8 mouse cellular contexts compared by ENCODE assay signal in the genomic region with DNA sequence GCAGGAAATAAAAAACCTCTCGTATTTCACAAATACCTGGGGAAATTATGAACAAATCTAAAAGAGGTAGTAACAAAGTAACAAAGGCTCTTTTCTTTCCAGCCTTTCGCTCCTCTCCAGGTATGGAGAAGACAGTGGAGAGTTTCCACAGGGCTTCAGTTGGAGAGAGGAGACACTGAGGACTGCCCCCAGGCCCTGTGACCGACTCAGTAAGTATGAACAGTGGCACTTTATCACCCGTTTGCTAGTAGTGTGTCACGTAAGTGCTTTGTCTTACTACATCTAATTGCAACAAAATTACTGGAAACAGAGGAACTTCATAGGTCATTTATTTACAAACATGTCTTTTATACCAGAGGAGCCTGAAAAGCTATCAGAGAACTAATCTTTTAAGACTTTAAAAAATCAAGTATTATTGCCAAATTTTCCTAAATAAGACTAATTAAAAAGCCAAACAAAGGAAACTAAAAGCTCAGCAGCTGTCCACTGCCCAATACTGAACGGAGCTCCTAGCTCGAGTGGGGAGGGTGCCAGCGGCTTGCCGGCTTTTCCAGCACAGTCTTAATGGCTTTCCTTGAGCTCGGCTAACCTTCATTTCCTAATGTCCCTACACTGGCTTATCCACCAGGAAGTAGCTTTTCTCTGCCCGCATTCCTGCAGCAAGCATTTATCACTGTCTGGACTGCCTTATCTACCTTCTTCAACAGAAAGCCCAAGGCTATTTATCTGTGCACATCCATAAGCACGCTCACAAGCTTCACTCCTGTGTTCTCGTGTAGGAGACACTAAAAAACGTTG. TPM values are rescaled to one million over a fixed set of nuclear protein-coding genes. Genes with fewer than 3 reads are reported as not detected.
A peak's percentile ranks its signal among the peaks of the same experiment; 100 is the strongest.
DNase-seq lines count a peak whose midpoint lies in the region; ATAC-seq and TF ChIP-seq lines count a peak whose summit lies in the region.

No protein-coding gene starts in this region.

- no peak overlapping the region for H3K27ac ChIP-seq in cerebellum, adult 2 months (ENCODE audit: insufficient read depth, low read length)
- peak overlapping the region; percentile 88 for H3K27ac ChIP-seq in forebrain, postnatal 0 days (ENCODE audit: low read depth, low read length)
- H3K27ac ChIP-seq in kidney, embryonic 15.5 days, result peak overlapping the region; percentile 97

- H3K36me3 ChIP-seq in forebrain, postnatal 0 days (ENCODE audit: insufficient read depth), result no peaks in the 10 kb centered on the region
- no peaks in the 10 kb centered on the region; the same call in 1 of the 2 replicates for H3K36me3 ChIP-seq in kidney, embryonic 15.5 days

- WGBS in cerebellum, adult 2 months, result 41% methylated on average over 14 of the region's 14 CpGs
- WGBS in forebrain, postnatal 0 days, result 13% methylated on average over 14 of the region's 14 CpGs
- 21% methylated on average over 14 of the region's 14 CpGs for WGBS in kidney, embryonic 15.5 days

- peaks cover 2% of the 10 kb centered on the region; the same call in 1 of the 2 replicates for H3K4me1 ChIP-seq in cerebellum, adult 2 months (ENCODE audit: control insufficient read depth, insufficient read depth, low read length)
- H3K4me1 ChIP-seq in forebrain, postnatal 0 days (ENCODE audit: insufficient read depth), result peaks cover 29% of the 10 kb centered on the region
- peaks cover 51% of the 10 kb centered on the region for H3K4me1 ChIP-seq in kidney, embryonic 15.5 days

- no peak for ATAC-seq in forebrain, postnatal 0 days
- ATAC-seq in kidney, embryonic 15.5 days (replicated peaks; ENCODE audit: low FRiP score), result peak; percentile 55; the same call in 1 of the 2 replicates
- ATAC-seq in megakaryocyte progenitor cell, adult 5-6 weeks (replicated peaks; ENCODE audit: poor library complexity), result peak; percentile 25; the same call in 1 of the 2 replicates

- TF ChIP-seq POLR2A in cerebellum, adult 2 months (IDR thresholded peaks at IDR 0.05; ENCODE audit: borderline replicate concordance, insufficient read depth, low read length), result no peak

- H3K27me3 ChIP-seq in cerebellum, adult 2 months (ENCODE audit: control insufficient read depth, insufficient read depth, low read length), result no peaks in the 10 kb centered on the region
- no peaks in the 10 kb centered on the region for H3K27me3 ChIP-seq in forebrain, postnatal 0 days (ENCODE audit: insufficient read depth, low read length)
- H3K27me3 ChIP-seq in kidney, embryonic 15.5 days, result no peaks in the 10 kb centered on the region

- TF ChIP-seq CTCF in cerebellum, adult 2 months (IDR thresholded peaks at IDR 0.05; ENCODE audit: borderline replicate concordance, insufficient read depth, low read depth, low read length), result no peak
- TF ChIP-seq CTCF in forebrain, postnatal 0 days (IDR thresholded peaks at IDR 0.05; ENCODE audit: low read depth), result no peak

- DNase-seq in cerebellum, adult 2 months, result peak in 1 of 2 experiments; percentile 14
- no peak for DNase-seq in cerebellum, adult 9-10 months
- DNase-seq in MN1 (ENCODE audit: low spot score), result peak; percentile 41
- DNase-seq in forebrain, postnatal 0 days, result peak; percentile 71
- no peak for DNase-seq in frontal cortex, postnatal 14 days (ENCODE audit: low spot score in 2 of 2)
- DNase-seq in spleen, adult 18-20 months, result no peak

- H3K9me3 ChIP-seq in forebrain, postnatal 0 days (ENCODE audit: low read length), result no peaks in the 10 kb centered on the region
- H3K9me3 ChIP-seq in kidney, embryonic 15.5 days (replicated peaks), result no peaks in the 10 kb centered on the region

- H3K9ac ChIP-seq in forebrain, postnatal 0 days, result 0 out of 2 replicates have a peak overlapping the region, but pooled peaks have one; percentile 25
- no peak overlapping the region for H3K9ac ChIP-seq in kidney, embryonic 15.5 days

- peak overlapping the region; percentile 8 for H3K4me3 ChIP-seq in cerebellum, adult 2 months (replicated peaks; ENCODE audit: insufficient read depth, low read depth, low read length)
- no peak overlapping the region for H3K4me3 ChIP-seq in forebrain, postnatal 0 days (ENCODE audit: low read depth, low read length)
- H3K4me3 ChIP-seq in kidney, embryonic 15.5 days (replicated peaks), result no peak overlapping the region

- H3K4me2 ChIP-seq in forebrain, postnatal 0 days (ENCODE audit: low read depth), result peak overlapping the region; percentile 41
- peak overlapping the region; percentile 44 for H3K4me2 ChIP-seq in kidney, embryonic 15.5 days

RNA-seq across cellular contexts. Expression of a gene that starts 19.6 kb away (rescaled TPM):
- 4.0 and 4.1 TPM in 2 replicates for polyA plus RNA-seq in cerebellum, adult 2 months (2012; rRNA removed)
- 10.2 and 14.1 TPM in 2 replicates for total RNA-seq in forebrain, postnatal 0 days (2014; rRNA removed)
- polyA plus RNA-seq in forebrain, postnatal 0 days (2015; fragmentation: Nextera tagmentation; extraction: Ambion mirVana), result 8.8 and 10.6 TPM in 2 replicates
- 23.5 and 24.9 TPM in 2 replicates for polyA plus RNA-seq in kidney, embryonic 15.5 days (2015; fragmentation: Nextera tagmentation; extraction: Ambion mirVana)
- 7.5 and 10.2 TPM in 2 replicates for total RNA-seq in megakaryocyte progenitor cell, adult 5-6 weeks (2015)
- 5.2 and 8.4 TPM in 2 replicates for total RNA-seq in megakaryocyte progenitor cell, adult 5-6 weeks (2017)

RNA-seq across cellular contexts. Expression of a gene that starts 34.9 kb away (rescaled TPM):
- not detected in 2 replicates for polyA plus RNA-seq in cerebellum, adult 2 months (2012; rRNA removed)
- total RNA-seq in forebrain, postnatal 0 days (2014; rRNA removed), result 1.1 TPM in 1 of 2 replicates, not detected in the other
- polyA plus RNA-seq in forebrain, postnatal 0 days (2015; fragmentation: Nextera tagmentation; extraction: Ambion mirVana), result 0.29 and 0.69 TPM in 2 replicates
- polyA plus RNA-seq in kidney, embryonic 15.5 days (2015; fragmentation: Nextera tagmentation; extraction: Ambion mirVana), result 1.8 and 3.0 TPM in 2 replicates
- total RNA-seq in megakaryocyte progenitor cell, adult 5-6 weeks (2015), result not detected in 2 replicates
- total RNA-seq in megakaryocyte progenitor cell, adult 5-6 weeks (2017), result not detected in 2 replicates

RNA-seq across cellular contexts. Expression of a gene that starts 49.4 kb away (rescaled TPM):
- 25.3 and 32.9 TPM in 2 replicates for polyA plus RNA-seq in cerebellum, adult 2 months (2012; rRNA removed)
- 127 and 212 TPM in 2 replicates for total RNA-seq in forebrain, postnatal 0 days (2014; rRNA removed)
- polyA plus RNA-seq in forebrain, postnatal 0 days (2015; fragmentation: Nextera tagmentation; extraction: Ambion mirVana), result 90.4 and 146 TPM in 2 replicates
- 2,036 and 2,131 TPM in 2 replicates for polyA plus RNA-seq in kidney, embryonic 15.5 days (2015; fragmentation: Nextera tagmentation; extraction: Ambion mirVana)
- not detected in 2 replicates for total RNA-seq in megakaryocyte progenitor cell, adult 5-6 weeks (2015)
- 0.12 TPM in 1 of 2 replicates, not detected in the other for total RNA-seq in megakaryocyte progenitor cell, adult 5-6 weeks (2017)

Comparison
In these comparisons a context has a peak if more than half of its experiments do, and no peak if none do; other contexts are left out.
1. DNase-seq: peak in MN1 (single experiment) and forebrain, postnatal 0 days (single experiment); none in cerebellum, adult 9-10 months (single experiment), frontal cortex, postnatal 14 days (0 of 2) and spleen, adult 18-20 months (0 of 2).
2. RNA of a gene that starts 49.4 kb away (polyA plus RNA-seq): 2,036 to 2,131 TPM in kidney, embryonic 15.5 days; 90.4 to 146 TPM in forebrain, postnatal 0 days and 25.3 to 32.9 TPM in cerebellum, adult 2 months; every median in the first group is over 10 times any median in the second.